Mouse (Mus musculus): ENCODE results near the gene Gm5089.

DNA sequence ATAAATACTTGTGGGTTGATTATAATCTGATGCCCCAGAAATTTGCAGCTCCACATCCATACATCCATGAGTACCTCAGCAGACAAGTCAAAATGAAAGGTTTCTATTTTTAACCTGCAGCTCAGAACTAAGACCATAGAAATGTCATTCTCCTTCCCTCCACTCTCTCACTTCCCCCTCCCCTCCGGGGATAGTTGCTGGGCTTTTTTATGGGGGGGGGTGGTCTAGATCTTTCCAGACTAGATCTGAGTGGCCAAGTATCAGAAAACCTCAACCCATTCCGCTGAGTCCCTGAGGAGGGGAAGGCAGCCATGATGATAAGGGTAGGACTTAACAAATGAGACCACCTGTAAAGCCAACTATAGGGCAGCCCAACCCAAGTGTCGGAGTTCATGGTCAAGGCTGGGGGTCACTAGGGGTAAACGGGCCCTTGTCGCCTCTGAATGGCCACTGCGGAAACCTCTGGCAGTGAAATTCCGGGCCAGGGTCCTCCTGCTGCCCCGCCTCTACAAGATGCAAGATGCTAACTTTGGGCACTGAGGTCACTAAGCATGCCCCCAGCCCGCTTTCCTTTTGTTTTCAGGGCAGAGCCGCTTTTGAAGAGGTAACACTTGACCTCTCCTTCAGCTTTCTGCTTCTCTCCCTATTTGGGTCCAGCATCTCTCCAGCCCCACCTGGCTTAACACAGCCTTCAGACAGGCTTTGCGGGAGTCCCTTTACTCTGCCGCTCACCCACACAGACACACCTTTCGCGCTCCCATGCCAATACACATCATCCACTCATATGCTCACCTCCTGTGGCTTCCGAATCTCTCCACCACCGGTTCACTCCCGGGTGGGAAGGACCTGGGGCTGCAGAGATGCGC lies 32.9 kb upstream of the Gm5089 start:
- no peak for TF ChIP-seq CTCF (IDR thresholded peaks at IDR 0.05; ENCODE audit: low read depth, low read length)
- no peak for TF ChIP-seq POLR2A (IDR thresholded peaks at IDR 0.05; ENCODE audit: borderline replicate concordance, low read depth, low read length)

All from bone marrow macrophage, adult 2 months (primary cell).